Mouse (Mus musculus): ENCODE measurements around the gene Gm10837. TPM values are rescaled to one million over a fixed set of nuclear protein-coding genes. Genes with fewer than 3 reads are reported as not detected.

The Gm10837 gene
- polyA plus RNA-seq, 1 experiment from 2014 or later = 0.09 TPM

- H3K9me3 ChIP-seq = no peaks in the 10 kb centered on the region
- H3K36me3 ChIP-seq = no peaks in the 10 kb centered on the region
- no peak for ATAC-seq (ENCODE audit: extremely low read depth, insufficient number of reproducible peaks, low FRiP score, low TSS enrichment)
- peak overlapping the region; percentile 79 for H3K4me2 ChIP-seq
- peaks cover 98% of the 10 kb centered on the region for H3K27me3 ChIP-seq (replicated peaks)
- under 1% methylated on average over 63 of the region's 65 CpGs for WGBS
- H3K4me1 ChIP-seq = peaks cover 35% of the 10 kb centered on the region
- H3K9ac ChIP-seq = peak overlapping the region; percentile 17; the same call in 1 of the 2 replicates
- peak overlapping the region; percentile 56 for H3K4me3 ChIP-seq
- no peak overlapping the region for H3K27ac ChIP-seq (replicated peaks)
Observed at GRCm38 (mm10) chr14:122475557-122476040, 14.8 kb upstream of the Gm10837 start.

GRCm38 (mm10) chr14:122476041-122476821 is 14.2 kb upstream of the Gm10837 start:
- Histone ChIP-seq H3K4me1 (peaks cover 35% of the 10 kb centered on the region), H3K27me3 (replicated peaks) (peaks cover 98% of the 10 kb centered on the region), H3K9me3 (no peaks in the 10 kb centered on the region), H3K9ac (no peak overlapping the region), H3K36me3 (no peaks in the 10 kb centered on the region), H3K4me3 (peak overlapping the region; percentile 56), H3K27ac (replicated peaks) (no peak overlapping the region), H3K4me2 (peak overlapping the region; percentile 79)
- WGBS = under 1% methylated on average over 62 of the region's 62 CpGs
- ATAC-seq (ENCODE audit: extremely low read depth, insufficient number of reproducible peaks, low FRiP score, low TSS enrichment) = no peak

GRCm38 (mm10) chr14:122476822-122477215 is 13.6 kb upstream of the Gm10837 start:
- ATAC-seq (ENCODE audit: extremely low read depth, insufficient number of reproducible peaks, low FRiP score, low TSS enrichment) = no peak
- no peak overlapping the region for H3K9ac ChIP-seq
- no peak overlapping the region for H3K27ac ChIP-seq (replicated peaks)
- H3K4me3 ChIP-seq = no peak overlapping the region
- H3K9me3 ChIP-seq = no peaks in the 10 kb centered on the region
- H3K4me1 ChIP-seq = peaks cover 35% of the 10 kb centered on the region
- no peaks in the 10 kb centered on the region for H3K36me3 ChIP-seq
- WGBS = 1% methylated on average over 18 of the region's 18 CpGs
- no peak overlapping the region for H3K4me2 ChIP-seq
- H3K27me3 ChIP-seq (replicated peaks) = peaks cover 98% of the 10 kb centered on the region

GRCm38 (mm10) chr14:122477261-122477671 is 13.1 kb upstream of the Gm10837 start:
- Histone ChIP-seq H3K4me1 (peaks cover 33% of the 10 kb centered on the region), H3K27me3 (replicated peaks) (peaks cover 98% of the 10 kb centered on the region), H3K36me3 (no peaks in the 10 kb centered on the region), H3K9me3 (no peaks in the 10 kb centered on the region), H3K9ac (no peak overlapping the region), H3K27ac (replicated peaks) (no peak overlapping the region), H3K4me3 (no peak overlapping the region), H3K4me2 (no peak overlapping the region)
- no peak for ATAC-seq (ENCODE audit: extremely low read depth, insufficient number of reproducible peaks, low FRiP score, low TSS enrichment)
- WGBS = 2% methylated on average over 20 of the region's 20 CpGs

GRCm38 (mm10) chr14:122477971-122478573 is 12.3 kb upstream of the Gm10837 start:
- no peak overlapping the region for H3K9ac ChIP-seq
- H3K4me3 ChIP-seq = no peak overlapping the region
- 1% methylated on average over 9 of the region's 9 CpGs for WGBS
- no peak for ATAC-seq (ENCODE audit: extremely low read depth, insufficient number of reproducible peaks, low FRiP score, low TSS enrichment)
- H3K9me3 ChIP-seq = no peaks in the 10 kb centered on the region
- H3K27ac ChIP-seq (replicated peaks) = no peak overlapping the region
- H3K36me3 ChIP-seq = no peaks in the 10 kb centered on the region
- no peak overlapping the region for H3K4me2 ChIP-seq
- H3K4me1 ChIP-seq = peaks cover 33% of the 10 kb centered on the region
- peaks cover 98% of the 10 kb centered on the region for H3K27me3 ChIP-seq (replicated peaks)

GRCm38 (mm10) chr14:122478574-122479011 is 11.8 kb upstream of the Gm10837 start:
- H3K36me3 ChIP-seq = no peaks in the 10 kb centered on the region
- H3K27me3 ChIP-seq (replicated peaks) = peaks cover 98% of the 10 kb centered on the region
- peaks cover 33% of the 10 kb centered on the region for H3K4me1 ChIP-seq
- no peak overlapping the region for H3K27ac ChIP-seq (replicated peaks)
- H3K9ac ChIP-seq = no peak overlapping the region
- H3K4me2 ChIP-seq = no peak overlapping the region
- H3K4me3 ChIP-seq = peak overlapping the region; percentile 24; the same call in 1 of the 2 replicates
- WGBS = under 1% methylated on average over 22 of the region's 22 CpGs
- no peak for ATAC-seq (ENCODE audit: extremely low read depth, insufficient number of reproducible peaks, low FRiP score, low TSS enrichment)
- no peaks in the 10 kb centered on the region for H3K9me3 ChIP-seq

GRCm38 (mm10) chr14:122479461-122480109 is 10.8 kb upstream of the Gm10837 start:
- H3K4me3 ChIP-seq = no peak overlapping the region
- H3K27ac ChIP-seq (replicated peaks) = no peak overlapping the region
- H3K4me1 ChIP-seq = peaks cover 24% of the 10 kb centered on the region
- 25% methylated on average over 17 of the region's 17 CpGs for WGBS
- H3K9ac ChIP-seq = no peak overlapping the region
- no peaks in the 10 kb centered on the region for H3K9me3 ChIP-seq
- H3K36me3 ChIP-seq = no peaks in the 10 kb centered on the region
- no peak overlapping the region for H3K4me2 ChIP-seq
- ATAC-seq (ENCODE audit: extremely low read depth, insufficient number of reproducible peaks, low FRiP score, low TSS enrichment) = no peak
- peaks cover 98% of the 10 kb centered on the region for H3K27me3 ChIP-seq (replicated peaks)

- Histone ChIP-seq H3K4me2 (no peak overlapping the region), H3K27me3 (replicated peaks) (peaks cover 98% of the 10 kb centered on the region), H3K4me1 (peaks cover 16% of the 10 kb centered on the region), H3K9me3 (no peaks in the 10 kb centered on the region), H3K4me3 (no peak overlapping the region), H3K9ac (no peak overlapping the region), H3K36me3 (no peaks in the 10 kb centered on the region), H3K27ac (replicated peaks) (no peak overlapping the region)
- no peak for ATAC-seq (ENCODE audit: extremely low read depth, insufficient number of reproducible peaks, low FRiP score, low TSS enrichment)
- 5% methylated on average over 2 of the region's 2 CpGs for WGBS
Observed at GRCm38 (mm10) chr14:122480355-122480754, 10.0 kb upstream of the Gm10837 start.

GRCm38 (mm10) chr14:122481181-122481580 is 9.2 kb upstream of the Gm10837 start:
- Histone ChIP-seq H3K27me3 (replicated peaks) (peaks cover 98% of the 10 kb centered on the region), H3K9me3 (no peaks in the 10 kb centered on the region), H3K4me1 (peaks cover 8% of the 10 kb centered on the region), H3K4me2 (no peak overlapping the region), H3K4me3 (no peak overlapping the region), H3K9ac (no peak overlapping the region), H3K27ac (replicated peaks) (no peak overlapping the region), H3K36me3 (no peaks in the 10 kb centered on the region)
- no peak for ATAC-seq (ENCODE audit: extremely low read depth, insufficient number of reproducible peaks, low FRiP score, low TSS enrichment)
- WGBS = 4% methylated on average over 15 of the region's 15 CpGs

- Histone ChIP-seq H3K27ac (replicated peaks) (no peak overlapping the region), H3K9me3 (no peaks in the 10 kb centered on the region), H3K4me1 (0 out of 2 replicates have a peak, but pooled peaks cover 4% of the 10 kb centered on the region), H3K36me3 (no peaks in the 10 kb centered on the region), H3K27me3 (replicated peaks) (peaks cover 97% of the 10 kb centered on the region), H3K9ac (no peak overlapping the region), H3K4me2 (no peak overlapping the region), H3K4me3 (no peak overlapping the region)
- no peak for ATAC-seq (ENCODE audit: extremely low read depth, insufficient number of reproducible peaks, low FRiP score, low TSS enrichment)
- under 1% methylated on average over 37 of the region's 38 CpGs for WGBS
Observed at GRCm38 (mm10) chr14:122482081-122483023, 8.0 kb upstream of the Gm10837 start.
